Mouse (Mus musculus) testis, adult 2 months (tissue): ENCODE measurements around the gene Arhgap11a.

Experiments
- CTCF ChIP-seq: fragments of 200-500 bp; IDR thresholded peaks from 2 replicates; pipeline ENCODE4 v1.5.1; 2012; ENCODE audit warnings: low read depth, mild to moderate bottlenecking, inconsistent platforms, low read length, moderate library complexity; ENCODE audit not compliant: control insufficient read depth, insufficient read depth, insufficient replicate concordance
- POLR2A ChIP-seq: fragments of 200-500 bp; IDR thresholded peaks from 2 replicates; pipeline ENCODE4 v1.6.1; 2012; ENCODE audit warnings: low read depth, mild to moderate bottlenecking, inconsistent platforms, low read length, moderate library complexity; ENCODE audit not compliant: control insufficient read depth

DNA sequence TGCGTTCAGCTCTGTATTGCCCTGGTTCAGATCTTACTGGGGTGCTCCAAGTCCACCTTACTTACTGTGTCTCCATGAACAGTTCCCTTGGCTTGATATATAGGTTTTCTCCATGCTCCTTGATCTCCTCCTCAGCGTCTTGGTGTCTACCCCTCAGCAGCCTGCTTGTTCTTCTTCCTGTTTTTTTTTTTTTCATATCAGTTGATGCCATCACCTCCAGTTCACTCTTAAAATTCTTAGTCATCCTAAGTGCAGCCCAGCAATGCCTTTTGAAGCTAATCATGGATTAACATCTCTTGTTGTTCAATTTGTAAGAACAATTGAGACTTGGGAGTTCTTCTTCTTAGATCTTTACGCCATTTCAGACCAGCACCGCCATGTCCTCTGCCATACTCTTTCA lies 19.9 kb upstream of the Arhgap11a start:
- no peak for TF ChIP-seq CTCF
- no peak for TF ChIP-seq POLR2A
